Mouse (Mus musculus): ENCODE measurements around the gene Etfrf1. TPM values are rescaled to one million over a fixed set of nuclear protein-coding genes. Genes with fewer than 3 reads are reported as not detected.

The Etfrf1 gene
- total RNA-seq, 2 experiments from 2014 or later: 20.3 to 22.6 TPM

DNA sequence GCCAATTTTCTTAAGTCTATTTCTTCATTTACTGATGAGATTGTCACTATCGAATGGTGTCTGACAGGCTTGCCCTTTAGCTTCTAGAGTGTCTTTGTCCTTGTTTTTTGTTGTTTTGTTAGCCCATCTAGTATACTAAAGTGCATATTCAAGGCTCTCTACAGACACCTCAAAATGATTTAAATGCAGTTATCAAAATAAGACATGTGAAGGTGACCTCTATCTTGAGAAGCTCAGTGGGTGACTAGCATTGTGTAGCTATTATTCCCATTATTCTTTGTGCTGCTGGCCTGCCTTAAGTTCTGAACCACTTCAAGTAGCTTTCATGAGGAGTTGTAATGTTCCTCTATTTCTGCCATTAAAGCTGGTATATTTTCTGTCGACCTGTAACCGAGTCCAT, 4.9 kb downstream of the Etfrf1 start:
- no peak for DNase-seq (ENCODE audit: low spot score in 2 of 2)

DNA sequence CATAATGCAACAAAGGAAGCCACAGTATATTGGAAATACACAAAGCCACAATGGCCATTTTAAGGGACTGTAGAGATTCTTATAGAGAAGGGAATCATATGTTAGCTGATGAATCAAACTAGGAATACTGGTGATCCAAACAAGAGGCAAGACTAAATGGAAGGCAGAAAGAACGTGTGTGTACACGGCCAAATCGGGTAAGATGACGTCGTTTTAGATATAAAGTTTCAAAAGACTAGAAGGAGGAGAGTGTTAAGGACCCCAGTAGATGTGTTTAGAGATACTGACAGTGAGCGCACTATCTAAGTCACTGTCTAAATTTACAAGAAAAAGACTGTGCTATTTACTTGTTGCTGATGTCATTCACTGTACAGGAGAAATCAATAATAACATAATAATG, 13.3 kb downstream of the Etfrf1 start:
- no peak for DNase-seq (ENCODE audit: low spot score in 2 of 2)

DNA sequence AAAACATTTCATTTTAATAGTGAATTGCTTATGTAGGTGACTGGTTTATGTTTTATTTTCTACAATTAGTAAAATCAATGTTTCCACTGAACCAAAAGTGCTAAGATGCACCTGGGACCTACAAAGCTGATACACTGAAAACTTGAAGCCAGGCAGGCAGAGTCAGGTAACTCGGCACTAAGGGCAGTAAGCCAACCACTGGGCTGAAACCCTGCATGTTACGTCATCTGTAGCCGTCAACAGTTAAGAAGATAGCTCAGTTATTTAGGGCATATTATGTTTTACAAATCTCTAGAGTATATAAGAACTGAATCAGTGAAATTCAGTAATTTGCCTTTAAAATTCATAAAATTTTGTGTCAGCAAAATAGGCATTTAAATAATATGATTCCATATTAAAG, 15.4 kb downstream of the Etfrf1 start:
- DNase-seq (ENCODE audit: low spot score in 2 of 2): no peak

DNA sequence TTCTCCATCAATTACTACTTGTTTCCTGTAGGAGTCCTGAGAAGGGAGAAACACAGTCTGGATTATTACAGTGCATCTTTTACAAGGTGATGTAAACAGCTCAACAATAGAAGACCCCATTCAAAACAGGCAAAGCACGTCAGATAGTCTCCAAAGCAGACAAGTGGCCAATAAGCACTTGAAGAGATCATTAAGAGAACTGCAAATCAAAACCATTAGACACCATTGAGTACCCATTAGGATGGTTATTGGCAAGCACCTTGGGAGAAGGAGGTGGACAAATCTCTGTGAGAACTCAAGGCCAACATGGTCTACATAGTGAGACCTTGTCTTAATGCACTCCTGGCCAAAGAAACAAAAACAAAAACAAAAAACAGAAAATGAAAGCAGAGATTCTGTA, 23.5 kb downstream of the Etfrf1 start:
- no peak for DNase-seq (ENCODE audit: low spot score in 2 of 2)

DNA sequence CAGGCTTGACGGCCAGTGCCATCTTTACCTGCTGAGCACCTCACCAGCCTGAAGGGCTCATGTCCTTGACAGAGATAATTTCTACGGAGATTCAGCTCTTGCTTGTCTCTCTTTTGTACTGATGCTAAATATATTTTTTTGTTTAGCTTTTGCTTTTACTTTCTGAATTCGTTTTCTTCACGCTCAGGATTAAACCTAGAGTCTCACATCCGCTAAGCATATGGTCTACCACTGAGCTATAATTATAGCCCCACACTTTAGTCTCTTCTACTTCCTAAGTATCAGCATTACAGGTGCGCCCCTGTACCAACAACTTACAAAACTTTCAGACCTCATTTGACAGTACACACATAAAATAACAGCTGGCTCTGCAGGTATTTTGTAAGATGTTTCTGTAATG, 24.4 kb downstream of the Etfrf1 start:
- DNase-seq (ENCODE audit: low spot score in 2 of 2): no peak

DNA sequence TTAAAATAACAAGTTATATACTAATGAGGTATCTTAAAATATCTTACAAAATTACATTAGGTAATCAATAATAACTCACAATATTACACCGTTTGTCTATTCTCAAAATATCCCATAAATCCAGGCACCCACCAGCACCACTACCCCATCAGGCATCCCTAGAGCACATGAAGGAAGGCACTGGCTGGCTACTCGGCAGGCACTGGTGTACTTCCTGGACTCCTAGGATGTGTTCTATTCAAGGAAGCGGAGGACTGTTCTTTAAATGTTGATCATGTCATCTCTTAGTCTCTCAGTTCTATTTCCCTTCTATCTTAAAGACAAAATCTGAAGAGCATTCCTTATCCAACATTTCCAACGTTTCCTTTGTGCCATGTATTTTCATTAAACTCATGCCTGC, 26.2 kb downstream of the Etfrf1 start:
- no peak for DNase-seq (ENCODE audit: low spot score in 2 of 2)

DNA sequence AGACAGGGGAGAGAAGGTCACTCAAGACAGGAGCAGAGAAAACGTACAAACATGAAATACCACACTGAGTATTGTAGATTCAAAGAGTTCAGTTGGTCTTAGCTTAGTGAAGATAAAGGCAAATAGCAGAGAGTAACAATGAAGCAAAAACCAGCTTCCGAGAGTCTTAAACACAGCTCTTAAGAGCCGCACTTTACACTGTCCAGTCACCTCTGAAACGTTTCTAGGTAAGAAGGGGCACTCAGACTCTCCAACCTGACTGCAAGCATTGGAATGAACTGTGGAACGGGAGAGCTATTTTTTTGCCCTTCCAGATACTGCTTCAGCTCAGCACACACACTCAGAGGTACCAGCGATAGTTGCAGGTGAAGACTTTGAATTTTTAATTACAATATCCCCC, 29.4 kb downstream of the Etfrf1 start:
- no peak for DNase-seq (ENCODE audit: low spot score in 2 of 2)

DNA sequence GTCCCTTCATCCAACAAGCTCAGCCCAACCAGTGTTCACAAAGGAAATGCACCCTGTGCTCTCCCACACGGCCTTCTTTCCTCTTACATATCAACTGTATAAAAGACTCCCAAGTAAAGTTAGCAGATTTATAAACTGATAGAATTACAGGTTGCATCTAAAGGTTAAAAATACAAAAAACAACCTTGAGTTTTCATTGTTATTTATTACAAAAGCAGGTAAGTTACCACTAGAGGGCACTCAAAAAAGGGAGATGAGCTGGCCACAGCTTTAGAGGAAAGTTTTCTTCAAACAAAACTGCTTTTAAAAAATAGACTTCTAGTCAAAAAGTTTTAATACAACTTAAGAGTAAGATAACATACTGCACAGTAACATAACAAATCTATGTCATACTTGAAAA, 31.6 kb downstream of the Etfrf1 start:
- DNase-seq (ENCODE audit: low spot score in 2 of 2): no peak

DNA sequence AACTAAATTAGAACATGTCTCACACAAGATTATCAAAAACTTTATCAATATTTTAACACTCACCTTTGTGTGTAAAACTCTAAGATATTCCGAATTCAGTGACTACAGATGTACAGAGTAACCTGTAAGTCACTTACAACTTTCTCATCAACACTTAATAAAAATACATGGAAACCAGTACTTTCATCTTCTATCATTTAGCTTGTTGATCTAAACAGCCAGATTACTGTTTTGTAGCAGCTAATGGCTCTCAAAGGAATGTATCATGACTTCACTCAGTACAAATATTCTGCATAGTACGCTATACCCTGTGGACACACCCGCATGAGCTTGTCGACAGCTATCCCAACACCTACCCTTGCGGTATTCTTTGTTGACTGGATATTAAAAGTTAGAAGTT, 35.9 kb downstream of the Etfrf1 start:
- DNase-seq (ENCODE audit: low spot score in 2 of 2): no peak

DNA sequence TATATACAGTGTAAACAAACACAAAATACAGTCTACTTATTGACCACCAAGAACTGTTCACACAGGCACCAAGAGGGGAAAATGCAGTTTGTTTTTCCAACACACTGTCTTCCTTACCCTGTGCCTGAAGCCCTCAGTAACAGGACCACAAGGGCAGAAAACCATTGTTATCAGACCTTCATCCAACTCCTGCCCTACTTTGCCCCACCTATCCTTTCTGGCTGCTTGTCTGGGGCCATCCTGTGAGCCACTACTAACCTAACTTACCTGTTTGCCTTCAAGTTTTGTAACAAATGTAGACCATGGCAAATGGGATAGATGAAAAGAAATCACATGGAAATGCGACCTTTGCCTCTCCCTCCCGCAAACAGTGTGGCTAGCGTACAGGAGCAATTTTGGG, 37.0 kb downstream of the Etfrf1 start:
- no peak for DNase-seq (ENCODE audit: low spot score in 2 of 2)

DNA sequence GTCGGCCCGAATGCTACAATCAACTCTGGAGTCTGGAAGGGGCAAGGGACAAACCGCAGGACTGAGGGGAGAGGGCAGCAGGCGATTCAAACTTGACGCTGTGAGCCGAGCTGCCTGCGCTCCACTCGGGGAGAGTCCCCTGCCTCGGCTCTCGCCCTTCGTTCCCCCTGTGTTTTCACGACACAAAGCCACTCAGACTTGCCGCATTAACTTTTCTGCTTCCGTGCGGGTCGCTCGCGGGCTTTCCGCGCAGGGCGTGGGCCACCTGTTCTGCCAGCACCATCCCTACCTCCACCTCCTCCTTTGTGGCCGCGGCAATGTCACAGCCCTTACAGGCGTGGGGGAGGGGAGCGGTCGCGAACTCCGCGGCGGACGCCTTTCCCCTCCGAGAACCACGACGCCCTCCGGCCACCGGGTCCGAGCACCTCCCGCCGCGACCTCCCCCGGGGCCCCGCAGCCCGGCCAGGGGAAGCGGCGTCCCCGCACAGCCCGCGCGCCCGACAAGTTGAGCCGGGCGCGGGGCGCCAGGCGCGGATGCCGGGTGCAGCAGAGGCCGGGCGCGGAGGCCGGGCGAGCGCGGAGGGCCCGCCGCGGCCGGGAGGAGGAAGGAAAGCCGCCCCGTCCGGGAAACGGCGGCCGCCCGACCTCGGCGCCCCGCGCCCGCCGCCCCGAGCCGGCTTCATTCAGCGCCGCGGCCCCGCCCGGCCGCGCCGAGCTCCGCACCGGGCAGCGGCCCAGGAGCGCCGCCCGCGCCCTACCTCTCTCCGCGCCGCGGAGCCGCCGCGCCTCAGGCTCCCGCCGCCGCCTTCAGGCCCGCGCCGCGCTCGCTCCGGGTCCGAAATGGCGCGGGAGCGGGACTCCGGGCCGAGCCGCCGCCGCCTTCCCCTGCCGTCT, 38.6 kb downstream of the Etfrf1 start:
- DNase-seq (ENCODE audit: low spot score in 2 of 2): peak; percentile 41 to 63

DNA sequence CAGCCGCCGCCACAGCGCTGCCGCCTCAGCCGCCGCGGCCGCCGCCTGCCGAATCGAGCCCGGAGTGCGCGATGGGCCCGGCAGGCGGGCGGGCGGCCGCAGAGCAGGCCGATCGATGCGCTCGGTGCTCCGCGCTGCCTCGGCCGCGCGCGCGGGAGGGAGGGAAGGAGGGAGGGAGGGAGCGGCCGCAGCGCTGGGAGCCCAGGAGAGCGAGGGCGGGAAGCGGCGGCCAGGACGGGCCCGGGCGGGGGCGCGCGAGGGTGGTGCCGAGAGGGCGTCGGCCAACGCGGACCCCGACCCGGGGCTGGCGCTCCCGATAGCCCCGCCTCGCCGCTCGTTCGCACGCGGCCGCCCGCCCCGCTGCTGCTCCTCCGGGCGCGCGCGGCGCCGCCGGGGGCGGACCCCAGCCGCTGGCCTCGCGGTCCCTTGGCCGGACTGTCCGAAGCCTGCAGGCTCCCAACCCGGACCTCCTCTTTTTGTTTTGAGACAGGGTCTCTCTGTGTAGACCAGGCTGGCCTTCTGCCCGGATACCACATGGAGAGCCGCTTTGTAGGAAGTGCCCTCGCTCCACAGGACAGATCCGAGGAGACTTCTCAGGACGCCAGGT, 39.4 kb downstream of the Etfrf1 start, which contains the start of gene Kras:
Gene Kras (minus strand): TSS at position 55 of the 607 bp plus-strand sequence.
- DNase-seq (ENCODE audit: low spot score in 2 of 2): peak; percentile 90 to 94

DNA sequence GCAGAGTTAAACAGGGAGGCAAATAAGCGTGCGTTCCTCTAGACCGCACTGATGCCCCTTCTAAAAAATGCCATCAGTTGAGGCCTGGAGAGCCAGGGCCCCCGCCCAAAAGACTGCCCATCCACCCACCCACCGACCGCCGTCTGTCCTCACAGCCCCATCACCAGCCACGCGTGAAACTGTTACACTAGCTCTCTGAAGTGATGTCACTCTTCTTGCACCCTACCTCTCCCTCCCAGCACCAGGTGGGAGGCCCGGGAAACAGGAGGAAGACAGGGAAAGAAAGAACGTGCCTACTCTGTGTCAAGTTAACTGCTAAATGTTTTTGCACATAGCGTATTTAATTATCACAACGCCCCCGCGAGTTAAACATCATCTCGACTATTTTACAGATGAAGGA, 39.9 kb downstream of the Etfrf1 start:
- peak; percentile 15 to 30 for DNase-seq (ENCODE audit: low spot score in 2 of 2)

DNA sequence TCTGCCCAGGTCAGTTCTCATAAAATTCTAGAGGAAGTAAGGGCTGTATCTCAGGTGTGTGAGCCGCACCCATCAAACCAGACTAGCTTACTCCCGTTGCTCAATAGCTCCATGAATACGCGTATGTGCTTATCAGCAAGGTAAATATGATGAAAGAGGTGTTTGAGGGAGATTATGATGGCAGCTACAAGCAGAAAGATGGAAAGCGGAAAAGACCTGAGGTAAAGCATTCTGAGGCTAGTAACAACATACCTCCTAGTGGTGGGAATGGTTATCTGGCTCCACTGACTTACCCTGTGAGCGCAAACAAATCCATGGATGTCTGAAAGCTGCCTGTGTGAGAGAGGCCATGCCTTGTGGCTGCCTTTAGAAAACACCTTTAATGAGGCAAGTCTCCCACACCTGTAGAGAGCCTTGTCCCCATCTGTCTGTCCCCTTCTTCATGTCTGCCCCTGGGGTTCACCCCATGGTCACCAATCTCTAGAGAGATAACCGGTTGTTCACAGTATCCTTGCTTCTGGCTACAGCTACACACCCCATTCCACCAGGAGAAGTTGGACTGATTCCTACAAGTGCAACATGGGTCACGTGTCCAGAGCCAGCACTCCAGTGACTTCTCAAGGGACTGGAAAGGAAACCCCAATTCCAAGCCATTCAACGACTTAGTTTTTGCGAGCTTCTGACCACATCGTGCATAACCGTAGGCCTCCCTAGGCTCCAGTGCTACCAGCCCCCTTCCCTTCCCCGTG, 45.2 kb downstream of the Etfrf1 start:
- no peak for DNase-seq (ENCODE audit: low spot score in 2 of 2)

DNA sequence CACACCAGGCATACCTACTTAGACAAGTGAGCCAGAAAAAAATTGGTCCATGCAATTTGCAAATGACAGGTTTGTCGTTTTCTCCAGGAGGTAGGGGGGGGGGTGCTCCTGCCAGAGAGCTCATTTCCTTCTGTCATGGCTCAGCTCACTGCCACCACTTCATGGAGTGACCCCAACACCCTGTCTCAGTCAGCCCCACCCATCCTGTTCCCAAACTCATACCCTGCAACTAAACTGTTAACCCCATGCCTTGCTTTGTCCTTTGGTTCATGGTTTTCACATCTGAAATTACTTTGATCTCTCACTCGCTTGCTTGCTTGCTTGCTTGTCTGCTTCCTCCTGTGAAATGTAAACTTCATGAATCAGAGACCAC, 45.8 kb downstream of the Etfrf1 start:
- DNase-seq (ENCODE audit: low spot score in 2 of 2): no peak

DNA sequence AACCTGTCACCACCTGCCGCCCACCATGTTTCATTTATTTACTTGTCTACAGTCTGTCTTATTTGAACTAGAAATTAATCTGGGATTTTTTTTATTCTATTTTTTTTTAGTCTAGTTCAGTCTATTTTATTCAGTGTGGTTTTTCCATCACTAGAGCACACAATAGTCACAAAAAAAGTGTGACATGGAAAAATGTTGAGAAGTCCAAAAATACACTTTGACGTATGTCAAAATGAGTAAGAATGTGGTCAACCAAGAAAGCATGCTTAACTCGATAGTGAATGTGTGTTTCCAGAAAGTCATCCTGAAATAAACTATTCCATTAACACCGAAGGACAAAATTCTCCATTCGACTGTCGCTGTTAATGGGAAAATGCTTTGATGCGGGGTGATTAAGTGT, 51.4 kb downstream of the Etfrf1 start:
- DNase-seq (ENCODE audit: low spot score in 2 of 2): no peak

Other genes with a start within 250 kb of the Etfrf1 start
- gene Bcat1, start 134.9 kb upstream of the Etfrf1 start, total RNA-seq (2021): 10 to 100 TPM; 78.6 to 79.6 TPM
- gene Lrmp, start 95.5 kb upstream of the Etfrf1 start, total RNA-seq (2021): 1 to 10 TPM; 1.8 to 2.6 TPM
- 1 to 10 TPM; 1.4 to 2.2 TPM for gene Casc1, start 129 bp upstream of the Etfrf1 start, total RNA-seq (2021)
- 10 to 100 TPM; 85.5 to 94.1 TPM for gene Kras, start 39.1 kb downstream of the Etfrf1 start, total RNA-seq (2021)